Mouse (Mus musculus) forebrain, embryonic 16.5 days (tissue): ENCODE results near the gene Ehd3. TPM values are rescaled to one million over a fixed set of nuclear protein-coding genes. Genes with fewer than 3 reads are reported as not detected.

ENCODE experiments used
- ATAC-seq: fragments of 200-750 bp; cut with Nextera tagmentation; 2 replicates; pipeline ENCODE4 v1.8.0; 2017; ENCODE audit warnings: mild to moderate bottlenecking, moderate library complexity
- H3K27ac ChIP-seq: fragments of 300-500 bp; sonication (generic); 2 replicates; pipeline ENCODE4 v1.5.1; 2014; ENCODE audit warnings: low read length, control low read depth
- H3K27me3 ChIP-seq: fragments of 300-500 bp; sonication (generic); replicated peaks from 2 replicates; pipeline ENCODE4 v1.6.1; 2014; ENCODE audit warnings: low read length; ENCODE audit not compliant: control insufficient read depth, insufficient read depth
- H3K36me3 ChIP-seq: fragments of 300-500 bp; sonication (generic); 2 replicates; pipeline ENCODE4 v1.6.1; 2014; ENCODE audit not compliant: control insufficient read depth, insufficient read depth
- H3K4me1 ChIP-seq: fragments of 300-500 bp; sonication (generic); replicated peaks from 2 replicates; pipeline ENCODE4 v1.6.1; 2014; ENCODE audit warnings: low read length; ENCODE audit not compliant: control insufficient read depth, insufficient read depth
- H3K4me2 ChIP-seq: fragments of 300-500 bp; sonication (generic); 2 replicates; pipeline ENCODE4 v1.6.1; 2014; ENCODE audit warnings: mild to moderate bottlenecking, low read length, control low read depth
- H3K4me3 ChIP-seq: fragments of 300-500 bp; sonication (generic); replicated peaks from 2 replicates; pipeline ENCODE4 v1.5.1; 2014; ENCODE audit warnings: mild to moderate bottlenecking, low read length, control low read depth
- H3K9ac ChIP-seq: fragments of 300-500 bp; sonication (generic); replicated peaks from 2 replicates; pipeline ENCODE4 v1.6.1; 2014; ENCODE audit warnings: low read depth, low read length, control low read depth
- H3K9me3 ChIP-seq: fragments of 300-500 bp; sonication (generic); 2 replicates; pipeline ENCODE4 v1.6.1; 2016; ENCODE audit warnings: low read length; ENCODE audit not compliant: control insufficient read depth
- WGBS: fragments of 180-500 bp; shearing (Covaris S2); extraction: QIAGEN DNeasy Blood & Tissue Kit; methylation state at CpG from one replicate; pipeline ENCODE4 v1.1.7; 2014; 5-methylcytosine and 5-hydroxymethylcytosine counted together
- polyA plus RNA-seq: library from polyadenylated mRNA; unstranded; fragments of >200 nt; fragmentation: Nextera tagmentation; extraction: Ambion mirVana; gene quantifications from 2 replicates; pipeline ENCODE4 v1.2.1, GENCODE M21; 2015

Gene Ehd3
- polyA plus RNA-seq, 1 experiment from 2014 or later: 12.8 TPM

GRCm38 (mm10) chr17:73807211-73807610, 3.3 kb downstream of the Ehd3 start:
- Histone ChIP-seq H3K4me2 (no peak overlapping the region), H3K27me3 (no peaks in the 10 kb centered on the region), H3K9ac (no peak overlapping the region), H3K27ac (no peak overlapping the region), H3K36me3 (no peaks in the 10 kb centered on the region), H3K9me3 (no peaks in the 10 kb centered on the region), H3K4me3 (no peak overlapping the region), H3K4me1 (peaks cover 12% of the 10 kb centered on the region)
- no peak for ATAC-seq
- whole genome bisulfite sequencing: 89% methylated on average over 5 of the region's 5 CpGs

- peaks cover 12% of the 10 kb centered on the region for H3K4me1 ChIP-seq
- no peak overlapping the region for H3K9ac ChIP-seq
- no peak for ATAC-seq
- no peak overlapping the region for H3K4me2 ChIP-seq
- H3K27me3 ChIP-seq: no peaks in the 10 kb centered on the region
- H3K4me3 ChIP-seq: no peak overlapping the region
- H3K36me3 ChIP-seq: no peaks in the 10 kb centered on the region
- no peak overlapping the region for H3K27ac ChIP-seq
- no peaks in the 10 kb centered on the region for H3K9me3 ChIP-seq
- 84% methylated on average over 6 of the region's 6 CpGs for WGBS
Observed at GRCm38 (mm10) chr17:73808431-73808830, 4.5 kb downstream of the Ehd3 start.

DNA sequence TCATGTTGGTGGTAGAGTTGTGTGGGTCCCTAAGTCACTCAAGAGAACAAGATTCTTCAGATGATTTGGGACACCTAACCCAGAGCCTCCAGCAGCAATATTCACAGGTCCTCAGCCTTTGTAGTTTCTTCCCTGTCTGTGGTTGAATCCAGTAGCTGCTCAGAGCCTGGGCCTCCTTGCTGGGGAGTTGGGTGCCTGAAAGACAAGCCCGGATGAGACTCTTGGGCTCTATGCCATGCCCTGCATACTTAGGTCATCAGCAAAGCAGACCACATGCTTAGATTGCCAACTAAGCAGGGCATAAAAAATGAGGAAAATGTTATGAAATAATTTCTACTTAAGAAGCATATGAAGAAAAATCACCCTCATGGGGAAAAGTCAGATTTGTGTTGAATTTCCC, 6.9 kb downstream of the Ehd3 start:
- H3K4me3 ChIP-seq: no peak overlapping the region
- H3K36me3 ChIP-seq: no peaks in the 10 kb centered on the region
- no peak overlapping the region for H3K4me2 ChIP-seq
- no peak overlapping the region for H3K27ac ChIP-seq
- H3K9ac ChIP-seq: no peak overlapping the region
- H3K27me3 ChIP-seq: no peaks in the 10 kb centered on the region
- WGBS: 92% methylated on average over 1 of the region's 1 CpGs
- no peak for ATAC-seq
- H3K9me3 ChIP-seq: no peaks in the 10 kb centered on the region
- peaks cover 3% of the 10 kb centered on the region; the same call in 1 of the 2 replicates for H3K4me1 ChIP-seq

DNA sequence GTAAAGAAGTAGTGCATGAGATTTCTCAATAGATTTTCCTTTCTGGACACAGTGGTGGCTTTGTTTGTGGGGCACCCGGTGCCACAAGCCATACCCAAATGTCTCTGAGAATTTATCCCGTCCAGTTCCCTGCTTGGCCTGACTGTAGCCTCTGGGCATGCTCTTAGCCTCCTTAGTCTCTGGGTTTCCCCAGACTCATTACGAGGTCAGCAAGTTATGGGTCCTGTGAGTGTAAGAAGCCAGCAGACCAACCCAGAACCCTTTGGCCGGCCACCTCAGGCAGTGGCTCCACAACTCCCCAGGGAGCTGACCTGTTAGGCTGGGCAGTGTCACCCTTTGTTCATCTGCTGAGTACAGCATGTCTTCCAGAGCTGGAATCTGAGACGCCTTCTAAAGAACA, 7.6 kb downstream of the Ehd3 start:
- no peak overlapping the region for H3K9ac ChIP-seq
- H3K27me3 ChIP-seq: no peaks in the 10 kb centered on the region
- ATAC-seq: no peak
- no peaks in the 10 kb centered on the region for H3K36me3 ChIP-seq
- H3K9me3 ChIP-seq: no peaks in the 10 kb centered on the region
- no peak overlapping the region for H3K4me3 ChIP-seq
- no peak overlapping the region for H3K27ac ChIP-seq
- no peak overlapping the region for H3K4me2 ChIP-seq
- WGBS: 70% methylated on average over 5 of the region's 5 CpGs
- no peaks in the 10 kb centered on the region for H3K4me1 ChIP-seq

GRCm38 (mm10) chr17:73813031-73813660, 9.2 kb downstream of the Ehd3 start:
- 83% methylated on average over 8 of the region's 8 CpGs for WGBS
- ATAC-seq: no peak
- H3K9ac ChIP-seq: no peak overlapping the region
- no peaks in the 10 kb centered on the region for H3K27me3 ChIP-seq
- H3K9me3 ChIP-seq: no peaks in the 10 kb centered on the region
- H3K27ac ChIP-seq: no peak overlapping the region
- H3K4me2 ChIP-seq: no peak overlapping the region
- no peak overlapping the region for H3K4me3 ChIP-seq
- no peaks in the 10 kb centered on the region for H3K36me3 ChIP-seq
- H3K4me1 ChIP-seq: no peaks in the 10 kb centered on the region

DNA sequence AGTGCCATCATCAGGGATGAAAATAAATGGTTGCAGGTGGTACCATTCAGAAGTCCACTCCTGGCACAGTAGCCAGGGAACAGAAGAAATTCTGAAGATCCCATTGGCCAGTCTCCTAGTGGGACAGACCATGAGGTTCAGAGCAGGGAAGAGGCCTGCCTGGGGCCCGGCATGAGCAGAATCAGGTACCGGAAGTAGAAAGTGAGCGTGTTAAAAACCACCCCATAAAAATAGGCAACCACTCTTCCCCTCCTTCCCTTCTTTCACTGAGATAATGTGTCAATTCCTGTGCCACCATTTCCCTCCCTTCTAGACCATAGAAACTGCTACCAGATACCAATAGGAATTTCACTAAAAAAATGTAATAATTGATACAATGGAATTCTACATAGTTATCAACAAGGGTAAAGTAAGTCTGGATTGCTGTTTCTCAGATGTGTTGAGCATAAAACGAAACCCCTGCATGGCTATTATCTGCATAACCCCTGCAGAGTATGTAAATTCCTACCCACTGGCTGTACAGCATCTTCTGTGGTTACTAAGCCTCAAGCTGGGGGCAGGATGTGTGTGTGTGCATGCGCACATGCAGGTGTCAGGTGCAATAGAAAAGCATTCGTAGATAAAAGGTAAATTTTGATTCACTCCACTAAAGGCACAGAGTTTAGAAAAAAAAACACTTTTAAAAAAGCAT, 10.7 kb downstream of the Ehd3 start:
- H3K4me1 ChIP-seq: no peaks in the 10 kb centered on the region
- WGBS: 83% methylated on average over 6 of the region's 6 CpGs
- H3K9me3 ChIP-seq: no peaks in the 10 kb centered on the region
- no peak overlapping the region for H3K4me2 ChIP-seq
- H3K36me3 ChIP-seq: no peaks in the 10 kb centered on the region
- no peak overlapping the region for H3K27ac ChIP-seq
- no peak for ATAC-seq
- H3K4me3 ChIP-seq: no peak overlapping the region
- H3K9ac ChIP-seq: no peak overlapping the region
- no peaks in the 10 kb centered on the region for H3K27me3 ChIP-seq

DNA sequence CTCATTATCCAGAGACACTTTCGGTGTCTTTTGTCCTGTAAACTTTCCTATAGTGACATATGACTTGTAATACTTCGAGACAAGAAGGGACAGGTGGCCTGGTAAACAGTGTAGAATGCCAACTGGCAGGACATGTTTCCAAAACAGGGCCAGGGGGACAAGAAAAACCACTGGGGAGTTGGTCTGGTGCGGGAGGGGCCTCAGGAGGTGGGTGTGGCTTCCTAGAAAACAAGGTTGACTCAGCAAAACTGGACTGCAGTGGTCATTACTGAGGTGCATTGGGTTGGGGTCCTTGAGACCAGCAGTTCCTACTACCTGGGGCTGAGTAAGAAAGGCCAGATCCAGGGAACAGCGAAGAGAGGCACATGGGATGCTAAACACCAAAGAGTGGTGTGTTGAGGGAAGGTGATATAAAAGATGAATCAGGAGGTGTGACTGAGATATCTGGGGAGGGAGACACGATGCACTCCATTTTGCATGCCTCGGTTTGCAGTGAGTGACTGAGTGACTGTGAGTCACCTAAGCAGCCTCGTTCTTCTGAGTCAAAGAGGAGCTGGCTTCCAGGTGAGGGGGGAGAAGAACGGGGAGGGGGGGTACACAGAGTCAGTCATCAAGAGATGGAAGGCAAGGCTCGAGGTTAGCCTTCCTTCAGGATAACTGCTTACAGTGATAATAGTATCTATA, 13.9 kb downstream of the Ehd3 start:
- H3K4me2 ChIP-seq: no peak overlapping the region
- H3K36me3 ChIP-seq: no peaks in the 10 kb centered on the region
- WGBS: 84% methylated on average over 9 of the region's 9 CpGs
- no peak overlapping the region for H3K27ac ChIP-seq
- H3K9me3 ChIP-seq: no peaks in the 10 kb centered on the region
- no peaks in the 10 kb centered on the region for H3K4me1 ChIP-seq
- H3K4me3 ChIP-seq: no peak overlapping the region
- no peaks in the 10 kb centered on the region for H3K27me3 ChIP-seq
- ATAC-seq: no peak
- no peak overlapping the region for H3K9ac ChIP-seq

DNA sequence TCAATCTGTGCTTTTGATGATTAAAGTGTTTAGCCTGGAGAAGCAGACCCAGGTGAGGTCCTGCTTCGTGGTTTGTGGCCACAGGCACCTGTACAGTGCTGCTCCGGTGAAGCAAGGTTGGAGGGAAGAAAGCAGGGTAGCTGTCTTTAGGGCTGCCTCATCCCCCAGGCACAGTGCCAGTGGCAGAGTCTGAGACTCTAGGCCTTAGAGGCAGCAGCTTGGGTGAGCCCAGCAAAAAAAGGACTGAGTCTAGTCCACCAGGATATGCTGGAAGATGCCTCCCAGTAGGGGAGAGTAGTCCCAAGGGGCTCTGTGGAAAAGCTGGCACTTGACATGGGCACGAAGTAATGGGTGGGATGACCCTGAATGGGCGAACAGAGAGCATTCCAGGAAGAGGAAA, 15.0 kb downstream of the Ehd3 start:
- no peaks in the 10 kb centered on the region for H3K9me3 ChIP-seq
- H3K4me1 ChIP-seq: peaks cover 5% of the 10 kb centered on the region; the same call in 1 of the 2 replicates
- no peak overlapping the region for H3K4me3 ChIP-seq
- no peak for ATAC-seq
- H3K27me3 ChIP-seq: no peaks in the 10 kb centered on the region
- no peak overlapping the region for H3K27ac ChIP-seq
- no peak overlapping the region for H3K4me2 ChIP-seq
- H3K9ac ChIP-seq: no peak overlapping the region
- no peaks in the 10 kb centered on the region for H3K36me3 ChIP-seq
- WGBS: 82% methylated on average over 4 of the region's 4 CpGs

DNA sequence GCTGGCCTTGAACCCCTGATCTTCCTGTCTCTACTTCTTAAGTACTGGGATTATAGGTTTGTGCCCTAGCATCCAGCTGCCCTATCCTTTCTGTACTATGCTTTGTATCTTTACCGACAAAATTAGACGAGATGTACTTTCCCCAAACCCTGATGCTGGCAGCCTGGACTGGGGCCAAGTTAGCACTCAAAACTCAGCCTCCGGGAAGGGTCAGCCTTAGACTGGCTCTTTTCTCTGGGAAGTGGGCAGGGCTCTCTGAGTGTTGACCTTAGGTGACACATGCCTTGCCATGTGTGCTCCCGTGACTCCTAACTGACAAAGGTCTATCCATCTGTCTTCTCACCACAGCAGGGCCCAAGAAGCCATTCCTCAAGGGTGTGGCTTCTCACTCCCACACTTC, 16.8 kb downstream of the Ehd3 start:
- no peaks in the 10 kb centered on the region for H3K36me3 ChIP-seq
- H3K27ac ChIP-seq: no peak overlapping the region
- ATAC-seq: no peak
- 54% methylated on average over 4 of the region's 4 CpGs for WGBS
- peaks cover 5% of the 10 kb centered on the region; the same call in 1 of the 2 replicates for H3K4me1 ChIP-seq
- no peak overlapping the region for H3K4me2 ChIP-seq
- no peak overlapping the region for H3K4me3 ChIP-seq
- no peaks in the 10 kb centered on the region for H3K9me3 ChIP-seq
- H3K9ac ChIP-seq: no peak overlapping the region
- no peaks in the 10 kb centered on the region for H3K27me3 ChIP-seq
